Mouse (Mus musculus): ENCODE results near the gene Gng2. TPM values are rescaled to one million over a fixed set of nuclear protein-coding genes. Genes with fewer than 3 reads are reported as not detected.

Gng2 gene
- total RNA-seq, 4 experiments from 2014 or later: 30.0 to 52.2 (median 41.3) TPM

GRCm38 (mm10) chr14:19858808-19859776 is 118.3 kb downstream of the Gng2 start:
- DNase-seq: no peak

- DNase-seq: no peak
Observed at GRCm38 (mm10) chr14:19858279-19858678, 119.1 kb downstream of the Gng2 start.

GRCm38 (mm10) chr14:19853471-19853870 is 124.0 kb downstream of the Gng2 start:
- no peak for DNase-seq

- peak; percentile 29 for DNase-seq
Observed at GRCm38 (mm10) chr14:19839600-19840332, 137.7 kb downstream of the Gng2 start.

GRCm38 (mm10) chr14:19836289-19836688 is 141.1 kb downstream of the Gng2 start:
- DNase-seq: no peak

GRCm38 (mm10) chr14:19825481-19825880 is 151.9 kb downstream of the Gng2 start:
- DNase-seq: no peak

- DNase-seq: peak; percentile 89
Observed at GRCm38 (mm10) chr14:19823321-19824142, 153.9 kb downstream of the Gng2 start, which contains the start of gene Rtraf. TSS of gene Rtraf (minus strand) at chr14:19823824.

Other genes starting within 250 kb of the Gng2 start
- gene Nid2, start 226.4 kb downstream of the Gng2 start, total RNA-seq (2022): 10 to 100 TPM; 12.2 to 21.4 (median 17.3) TPM
- 10 to 100 TPM; 73.4 to 76.8 (median 75.6) TPM for gene Rtraf, start 153.8 kb downstream of the Gng2 start, total RNA-seq (2022)
- gene Saysd1, start 160.9 kb upstream of the Gng2 start, total RNA-seq (2022): 1 to 10 TPM; 7.8 to 9.4 (median 9.1) TPM
- gene Kcnk5, start 204.2 kb upstream of the Gng2 start, total RNA-seq (2022): 10 to 100 TPM in 1 of 4 experiments, 1 to 10 TPM in 3; 6.4 to 22.9 (median 7.2) TPM